Mouse (Mus musculus) spleen, adult 2 months (tissue): Measurements from ENCODE around the gene Hibch.
"Not testable (repeated sequence)": the region's sequence is repeated elsewhere in the genome, so short reads cannot be mapped to it uniquely, and the experiment has no call there.

Experiments used
- CTCF ChIP-seq: fragments of 200-500 bp; IDR thresholded peaks from 2 replicates; pipeline ENCODE4 v1.5.1; 2011; ENCODE audit warnings: mild to moderate bottlenecking, inconsistent platforms; ENCODE audit not compliant: insufficient read depth, insufficient read length, insufficient replicate concordance; ENCODE audit errors: extremely low read depth
- POLR2A ChIP-seq: fragments of 200-500 bp; IDR thresholded peaks from 2 replicates; pipeline ENCODE4 v1.6.1; 2011; ENCODE audit warnings: low read depth, low read length, inconsistent platforms

GRCm38 (mm10) chr1:52854029-52854428 lies 9.3 kb downstream of the Hibch start:
- TF ChIP-seq POLR2A, CTCF: not testable (repeated sequence)
